In the genomic region with DNA sequence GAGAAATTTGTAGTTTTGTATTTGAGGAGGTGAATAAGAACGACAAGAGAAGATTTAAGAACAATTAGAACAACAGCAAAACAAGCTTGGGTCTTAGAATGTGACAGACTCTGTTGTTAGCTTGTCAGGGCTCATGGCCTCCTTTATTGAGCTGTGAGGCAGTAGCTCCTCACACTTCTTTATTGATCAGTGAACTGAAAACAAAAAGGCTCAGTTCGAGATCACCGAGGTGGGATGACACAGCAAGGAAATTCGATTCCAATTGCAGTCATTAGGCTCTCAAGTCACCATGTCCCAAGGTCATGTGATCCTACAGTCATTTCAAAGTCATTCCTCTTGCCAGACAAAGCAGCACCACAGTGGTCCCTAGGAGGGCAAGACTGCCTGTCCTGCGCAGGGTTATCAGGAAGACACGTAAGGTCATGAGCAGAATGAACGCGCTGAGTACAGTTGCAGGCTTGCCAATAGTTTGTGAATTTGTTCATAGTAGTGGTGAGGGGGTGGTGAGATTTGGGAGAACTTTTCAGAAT, we compare ENCODE assay signal across 19 mouse cellular contexts. TPM values are rescaled to one million over a fixed set of nuclear protein-coding genes. Genes with fewer than 3 reads are reported as not detected.
DNase-seq lines count a peak whose midpoint lies in the region; ATAC-seq lines count a peak whose summit lies in the region.
"Had no signal": no experiment of that assay in that cellular context is flagged by ENCODE, and none has a peak within 500 bp of the region (broad histone marks: within the 10 kb centered on the region; RNA-seq: fewer than 3 reads in every experiment).

No protein-coding gene starts in this region.

- no peak overlapping the region for H3K9ac ChIP-seq in kidney, embryonic 14.5 days (ENCODE audit: low read depth, low read length)
- H3K9ac ChIP-seq in kidney, embryonic 15.5 days, result no peak overlapping the region

- DNase-seq in R1 (ENCODE audit: low read depth, low spot score), result peak; percentile 35
- peak; percentile 58 for DNase-seq in embryo, embryonic 10 days (ENCODE audit: low spot score)
- peak; percentile 15 for DNase-seq in mesoderm, embryonic 11.5 days (ENCODE audit: low read depth, low spot score)
- DNase-seq in adrenal gland, postnatal 4 days (ENCODE audit: low spot score in 2 of 2), result no peak
- DNase-seq in gastrocnemius, adult 8-10 months (ENCODE audit: low spot score in 2 of 2), result no peak
- DNase-seq: cerebellum, adult 9-10 months; heart, postnatal 10 days; kidney, adult 11 months; kidney, postnatal 10 days; layer of hippocampus, postnatal 36 days; right cerebral cortex, postnatal 14 days; spleen, adult 18-20 months; thymus, postnatal 36 days had no signal

- WGBS in kidney, embryonic 14.5 days, result 35% methylated on average over 8 of the region's 8 CpGs
- WGBS in kidney, embryonic 15.5 days, result 37% methylated on average over 8 of the region's 8 CpGs

- H3K27ac ChIP-seq in kidney, embryonic 14.5 days (ENCODE audit: low read depth, low read length), result no peak overlapping the region
- no peak overlapping the region for H3K27ac ChIP-seq in kidney, embryonic 15.5 days

- no peak overlapping the region for H3K4me2 ChIP-seq in kidney, embryonic 14.5 days (replicated peaks; ENCODE audit: low read depth, low read length)
- no peak overlapping the region for H3K4me2 ChIP-seq in kidney, embryonic 15.5 days
- H3K4me2 ChIP-seq: heart, embryonic 11.5 days had no signal

- no peaks in the 10 kb centered on the region for H3K9me3 ChIP-seq in kidney, embryonic 14.5 days (ENCODE audit: control insufficient read depth, low read length)
- no peaks in the 10 kb centered on the region for H3K9me3 ChIP-seq in kidney, embryonic 15.5 days (replicated peaks)

- 0 out of 2 replicates have a peak, but pooled peaks have one; percentile 46 for ATAC-seq in kidney, embryonic 14.5 days (ENCODE audit: low FRiP score, low TSS enrichment)
- ATAC-seq in kidney, embryonic 15.5 days (replicated peaks; ENCODE audit: low FRiP score), result no peak
- ATAC-seq: lung, postnatal 0 days had no signal

- no peaks in the 10 kb centered on the region for H3K27me3 ChIP-seq in kidney, embryonic 14.5 days (ENCODE audit: control insufficient read depth, insufficient read depth, low read length)
- no peaks in the 10 kb centered on the region for H3K27me3 ChIP-seq in kidney, embryonic 15.5 days

- no peaks in the 10 kb centered on the region for H3K4me1 ChIP-seq in kidney, embryonic 14.5 days (ENCODE audit: control insufficient read depth, insufficient read depth, low read length)
- no peaks in the 10 kb centered on the region for H3K4me1 ChIP-seq in kidney, embryonic 15.5 days

- no peaks in the 10 kb centered on the region for H3K36me3 ChIP-seq in kidney, embryonic 14.5 days (ENCODE audit: control insufficient read depth, insufficient read depth, low read length)
- no peaks in the 10 kb centered on the region for H3K36me3 ChIP-seq in kidney, embryonic 15.5 days

- no peak overlapping the region for H3K4me3 ChIP-seq in kidney, embryonic 14.5 days (ENCODE audit: low read length)
- no peak overlapping the region for H3K4me3 ChIP-seq in kidney, embryonic 15.5 days (replicated peaks)

RNA-seq across cellular contexts. Expression of a gene that starts 41.2 kb away (rescaled TPM):
- polyA plus RNA-seq in kidney, embryonic 14.5 days (2014; fragmentation: Nextera tagmentation; extraction: Ambion mirVana), result 8.8 and 14.9 TPM in 2 replicates
- polyA plus RNA-seq in kidney, embryonic 15.5 days (2015; fragmentation: Nextera tagmentation; extraction: Ambion mirVana), result 9.9 and 10.9 TPM in 2 replicates
- 1 to 10 TPM; 6.4 to 8.6 TPM for total RNA-seq in adrenal gland, postnatal 4 days (2021)
- total RNA-seq in gastrocnemius, adult 8-10 months (2022), result 1 to 10 TPM in 1 of 4 experiments, under 1 TPM in 3; 0.24 to 1.3 (median 0.44) TPM
- total RNA-seq: common myeloid progenitor, adult 5-6 weeks; megakaryocyte progenitor cell, adult 5-6 weeks had no signal

Comparison
In these comparisons a context has a peak if more than half of its experiments do, and no peak if none do; other contexts are left out.
1. DNase-seq: peak in R1 (single experiment), embryo, embryonic 10 days (single experiment) and mesoderm, embryonic 11.5 days (single experiment); none in adrenal gland, postnatal 4 days (0 of 2) and gastrocnemius, adult 8-10 months (0 of 2).